Mouse (Mus musculus) liver, embryonic 12.5 days (tissue): ENCODE measurements around the gene Trim43b. TPM values are rescaled to one million over a fixed set of nuclear protein-coding genes. Genes with fewer than 3 reads are reported as not detected.
A peak's percentile ranks its signal among the peaks of the same experiment; 100 is the strongest.
"Not testable (repeated sequence)": the region's sequence is repeated elsewhere in the genome, so short reads cannot be mapped to it uniquely, and the experiment has no call there.

Experiments
- ATAC-seq: fragments of 200-750 bp; cut with Nextera tagmentation; 2 replicates; pipeline ENCODE4 v1.8.0; 2017; ENCODE audit warnings: moderate number of reproducible peaks, mild to moderate bottlenecking, moderate library complexity
- H3K27ac ChIP-seq: fragments of 300-500 bp; sonication (generic); 2 replicates; pipeline ENCODE4 v1.5.1; 2016; ENCODE audit warnings: mild to moderate bottlenecking
- H3K27me3 ChIP-seq: fragments of 300-500 bp; sonication (generic); replicated peaks from 2 replicates; pipeline ENCODE4 v1.6.1; 2016; ENCODE audit warnings: mild to moderate bottlenecking, moderate library complexity
- H3K36me3 ChIP-seq: fragments of 300-500 bp; sonication (generic); 2 replicates; pipeline ENCODE4 v1.6.1; 2016; ENCODE audit warnings: mild to moderate bottlenecking, moderate library complexity
- H3K4me1 ChIP-seq: fragments of 300-500 bp; sonication (generic); 2 replicates; pipeline ENCODE4 v1.6.1; 2016
- H3K4me2 ChIP-seq: fragments of 300-500 bp; sonication (generic); 2 replicates; pipeline ENCODE4 v1.6.1; 2016; ENCODE audit warnings: mild to moderate bottlenecking, moderate library complexity
- H3K4me3 ChIP-seq: fragments of 300-500 bp; sonication (generic); 2 replicates; pipeline ENCODE4 v1.5.1; 2016; ENCODE audit warnings: mild to moderate bottlenecking, moderate library complexity
- H3K9ac ChIP-seq: fragments of 300-500 bp; sonication (generic); 2 replicates; pipeline ENCODE4 v1.6.1; 2016; ENCODE audit warnings: mild to moderate bottlenecking, moderate library complexity
- H3K9me3 ChIP-seq: fragments of 300-500 bp; sonication (generic); replicated peaks from 2 replicates; pipeline ENCODE4 v1.6.1; 2016; ENCODE audit warnings: mild to moderate bottlenecking, moderate library complexity
- WGBS: fragments of 180-500 bp; shearing (Covaris S2); methylation state at CpG from one replicate; pipeline ENCODE4 v1.1.7; 2016; ENCODE audit not compliant: insufficient replicate concordance; 5-methylcytosine and 5-hydroxymethylcytosine counted together
- polyA plus RNA-seq: library from polyadenylated mRNA; unstranded; fragments of >200 nt; fragmentation: Nextera tagmentation; extraction: Ambion mirVana; gene quantifications from 2 replicates; pipeline ENCODE4 v1.2.1, GENCODE M21; 2016

Trim43b gene
- not detected in 2 replicates for polyA plus RNA-seq

DNA sequence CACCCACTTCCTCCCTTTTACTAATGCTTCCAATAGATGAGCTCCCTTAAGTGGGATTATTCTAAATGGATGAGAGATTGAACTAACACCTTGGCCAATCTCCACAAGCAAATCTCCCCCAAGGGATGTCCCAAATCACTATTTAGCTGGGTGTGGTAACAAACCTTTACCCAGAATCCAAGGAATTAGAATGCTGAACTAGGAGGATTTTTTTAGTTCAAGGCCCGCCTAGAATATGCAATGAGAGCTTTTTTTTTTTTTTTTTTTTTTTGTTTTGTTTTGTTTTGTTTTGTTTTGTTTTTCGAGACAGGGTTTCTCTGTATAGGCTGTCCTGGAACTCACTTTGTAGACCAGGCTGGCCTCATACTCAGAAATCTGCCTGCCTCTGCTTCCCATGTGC is at the start of gene Trim43b:
TSS of gene Trim43b (minus strand) at position 101 of the 400 bp plus-strand sequence.
- H3K4me3 ChIP-seq, H3K9ac ChIP-seq, ATAC-seq, H3K27me3 ChIP-seq, H3K4me2 ChIP-seq, H3K4me1 ChIP-seq, H3K27ac ChIP-seq, H3K36me3 ChIP-seq, H3K9me3 ChIP-seq: not testable (repeated sequence)
- WGBS: 53% methylated on average over 2 of the region's 2 CpGs

DNA sequence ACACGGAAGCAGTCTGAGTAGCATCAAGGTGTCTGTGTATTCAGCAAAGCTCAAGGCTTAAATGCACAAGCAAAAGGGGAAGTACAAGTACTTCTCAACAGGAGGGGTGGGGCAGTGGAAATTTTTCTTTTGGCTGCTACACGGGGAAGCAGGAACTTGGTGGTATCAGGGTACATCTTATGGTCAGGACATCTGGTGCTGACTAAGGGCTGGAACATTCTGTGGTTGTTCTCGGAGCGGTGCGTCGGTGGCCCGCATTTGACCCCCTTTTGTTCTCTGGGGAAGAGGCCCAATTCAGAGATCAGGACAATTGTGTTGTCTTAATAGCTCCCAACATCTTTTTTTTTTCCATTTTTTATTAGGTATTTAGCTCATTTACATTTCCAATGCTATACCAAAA is 11.9 kb upstream of the Trim43b start:
- not testable (repeated sequence) for H3K9ac ChIP-seq, ATAC-seq
- 74% methylated on average over 7 of the region's 7 CpGs for WGBS

DNA sequence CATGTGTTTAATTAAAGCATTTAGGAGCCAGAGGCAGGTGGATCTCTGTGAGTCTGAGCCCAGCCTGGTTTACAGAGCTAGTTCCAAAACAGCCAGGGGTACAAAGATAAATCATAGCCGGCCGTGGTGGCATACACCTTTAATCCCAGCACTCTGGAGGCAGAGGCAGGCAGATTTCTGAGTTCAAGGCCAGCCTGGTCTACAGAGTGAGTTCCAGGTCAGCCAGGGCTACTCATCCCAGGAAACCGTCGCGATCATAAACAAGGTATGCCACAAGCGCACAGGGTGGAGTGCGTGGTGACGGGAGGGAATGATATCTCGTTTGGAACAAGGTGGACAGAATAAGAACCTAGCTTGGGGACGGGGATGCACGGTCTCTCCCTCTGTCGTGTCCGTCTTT is 5.9 kb downstream of the Trim43b start:
- H3K4me1 ChIP-seq, H3K36me3 ChIP-seq, H3K4me3 ChIP-seq, H3K27me3 ChIP-seq, ATAC-seq, H3K4me2 ChIP-seq, H3K9ac ChIP-seq, H3K27ac ChIP-seq, H3K9me3 ChIP-seq: not testable (repeated sequence)
- 81% methylated on average over 13 of the region's 13 CpGs for WGBS

More for the DNA sequence above, 11.9 kb upstream of the Trim43b start:
- not testable (repeated sequence) for H3K27me3 ChIP-seq, H3K4me2 ChIP-seq, H3K4me3 ChIP-seq, H3K9me3 ChIP-seq, H3K4me1 ChIP-seq, H3K36me3 ChIP-seq, H3K27ac ChIP-seq

DNA sequence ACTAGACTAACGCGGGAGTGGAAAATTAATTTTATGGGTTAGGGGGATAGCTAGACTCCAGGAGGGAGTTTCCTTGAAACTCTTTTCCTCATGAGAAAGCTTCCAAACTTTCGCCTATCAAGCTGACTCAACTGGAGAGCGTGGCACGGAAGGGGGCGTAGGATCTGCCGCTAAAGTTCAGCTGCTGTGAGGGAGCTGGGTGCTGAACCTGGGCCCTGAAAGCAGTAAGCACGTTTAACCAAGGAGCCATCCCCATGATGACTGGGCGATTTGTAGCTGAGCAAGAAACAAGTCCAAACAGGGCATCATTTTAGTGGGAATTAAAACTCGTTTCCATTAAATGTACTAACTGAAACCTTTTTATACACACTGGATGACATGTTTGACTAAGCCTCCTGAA is 13.0 kb downstream of the Trim43b start:
- 62% methylated on average over 10 of the region's 10 CpGs for WGBS
- H3K27me3 ChIP-seq: not testable (repeated sequence)

DNA sequence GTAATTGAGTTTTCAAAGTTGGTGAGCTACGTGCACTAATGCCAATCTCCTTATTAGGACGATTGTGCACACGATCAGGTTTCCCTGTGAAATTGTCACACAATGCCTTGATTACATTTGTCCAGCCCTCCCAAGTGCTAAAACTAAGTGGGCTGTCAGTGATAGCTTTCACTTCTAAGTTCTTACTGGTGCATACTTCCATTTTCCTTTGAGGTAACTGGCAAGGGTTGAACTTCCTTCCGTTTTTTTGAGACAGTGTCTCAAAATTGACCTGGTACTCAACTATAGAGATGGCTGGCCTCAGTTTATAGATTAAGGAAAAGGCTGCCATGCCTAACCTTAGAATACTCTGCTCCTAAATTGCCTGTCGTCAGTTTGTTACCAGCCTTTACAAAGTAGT is 16.1 kb downstream of the Trim43b start:
- not testable (repeated sequence) for H3K9me3 ChIP-seq, ATAC-seq, H3K36me3 ChIP-seq, H3K9ac ChIP-seq, H3K27ac ChIP-seq, H3K27me3 ChIP-seq, H3K4me2 ChIP-seq, H3K4me3 ChIP-seq, H3K4me1 ChIP-seq
- WGBS: 48% methylated on average over 2 of the region's 5 CpGs

More for the DNA sequence above, 13.0 kb downstream of the Trim43b start:
- not testable (repeated sequence) for H3K9me3 ChIP-seq, H3K4me2 ChIP-seq, H3K27ac ChIP-seq, H3K4me3 ChIP-seq, H3K9ac ChIP-seq, H3K36me3 ChIP-seq, ATAC-seq, H3K4me1 ChIP-seq

DNA sequence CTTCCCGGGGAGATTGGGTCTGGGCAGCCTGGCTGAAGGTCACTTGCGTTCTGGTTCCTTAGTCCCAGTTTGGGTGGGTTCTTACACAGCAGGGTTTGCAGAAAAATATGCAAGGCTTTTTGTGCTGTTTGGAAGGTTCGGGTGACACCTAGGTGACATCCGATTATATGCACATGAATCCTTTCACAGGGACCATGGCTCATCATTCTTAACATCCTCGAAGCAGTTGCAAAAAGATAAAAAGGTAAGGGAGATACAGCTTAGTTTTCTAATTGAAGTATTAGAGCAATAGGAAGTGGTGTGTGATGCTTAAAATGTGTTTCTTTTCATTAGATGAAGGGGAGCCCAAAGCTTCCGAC is 25.5 kb downstream of the Trim43b start:
- not testable (repeated sequence) for H3K9ac ChIP-seq, H3K27ac ChIP-seq, H3K36me3 ChIP-seq, H3K27me3 ChIP-seq, H3K4me1 ChIP-seq, H3K4me2 ChIP-seq, ATAC-seq, H3K4me3 ChIP-seq, H3K9me3 ChIP-seq
- 84% methylated on average over 3 of the region's 6 CpGs for WGBS

DNA sequence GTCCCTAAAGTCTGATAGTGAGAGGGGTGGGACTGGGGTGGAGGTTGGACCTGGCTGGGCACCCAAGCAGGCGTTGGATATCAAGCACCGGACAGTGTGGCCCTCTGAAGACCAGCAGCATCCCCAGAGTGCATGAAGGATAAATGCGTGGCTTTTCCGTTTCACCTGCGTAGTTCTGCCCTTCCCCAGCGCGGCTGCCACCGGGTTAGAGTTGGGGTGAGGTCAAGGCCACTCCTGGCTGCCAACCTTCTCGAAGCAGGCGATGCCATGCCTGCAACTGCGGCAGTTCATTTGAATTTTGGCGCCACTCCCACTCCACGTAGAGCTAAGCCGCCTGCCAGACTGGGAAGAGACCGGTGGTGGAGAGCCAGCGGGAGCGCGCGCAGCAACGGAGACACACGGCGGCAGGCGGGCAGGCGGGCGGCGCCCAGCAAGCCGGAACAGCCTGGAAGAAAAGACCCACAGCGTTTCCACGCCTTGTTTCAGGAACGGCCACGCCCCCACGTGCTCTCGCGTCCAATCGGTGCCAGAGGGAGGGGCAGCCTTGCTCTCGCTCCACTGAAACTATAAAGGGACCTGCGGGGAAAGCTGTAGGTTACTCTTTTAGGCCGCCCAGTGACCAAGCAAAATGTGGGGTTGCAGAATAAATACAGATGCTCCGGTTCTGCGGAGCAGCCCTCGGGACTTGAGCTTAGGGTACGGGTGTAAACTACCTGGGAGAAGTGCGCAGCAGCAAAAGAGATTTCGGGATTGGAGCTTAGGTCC is 26.1 kb downstream of the Trim43b start:
- peak; percentile 92 for ATAC-seq
- H3K27me3 ChIP-seq, H3K27ac ChIP-seq, H3K36me3 ChIP-seq, H3K4me3 ChIP-seq, H3K4me1 ChIP-seq, H3K4me2 ChIP-seq, H3K9me3 ChIP-seq, H3K9ac ChIP-seq: not testable (repeated sequence)
- 58% methylated on average over 40 of the region's 44 CpGs for WGBS

Other genes starting within 250 kb of the Trim43b start
- gene Bcl2a1a, start 135.9 kb downstream of the Trim43b start, polyA plus RNA-seq: 0.18 TPM in 1 of 2 replicates, not detected in the other
- gene Bcl2a1b, start 106.4 kb upstream of the Trim43b start, polyA plus RNA-seq: 0.97 and 1.2 TPM in 2 replicates
- not detected in 2 replicates for gene Gm29094, start 106.5 kb upstream of the Trim43b start, polyA plus RNA-seq
- gene Mthfs, start 117.8 kb upstream of the Trim43b start, polyA plus RNA-seq: 13.2 and 14.5 TPM in 2 replicates